Mouse (Mus musculus): ENCODE measurements around the gene Prickle2.

The Prickle2 gene

GRCm38 (mm10) chr6:92665530-92665989 is 40.4 kb downstream of the Prickle2 start:
- peak; percentile 63 to 80 for DNase-seq

GRCm38 (mm10) chr6:92663885-92664284 is 42.1 kb downstream of the Prickle2 start:
- no peak for DNase-seq

- DNase-seq, result no peak
Measured at GRCm38 (mm10) chr6:92663433-92663832, 42.5 kb downstream of the Prickle2 start.

GRCm38 (mm10) chr6:92649063-92649462 is 56.9 kb downstream of the Prickle2 start:
- no peak for DNase-seq

GRCm38 (mm10) chr6:92648571-92648970 is 57.4 kb downstream of the Prickle2 start:
- DNase-seq, result no peak

GRCm38 (mm10) chr6:92642929-92643328 is 63.0 kb downstream of the Prickle2 start:
- peak; percentile 38 to 45 for DNase-seq

GRCm38 (mm10) chr6:92641956-92642355 is 64.0 kb downstream of the Prickle2 start:
- no peak for DNase-seq

GRCm38 (mm10) chr6:92640896-92641295 is 65.1 kb downstream of the Prickle2 start:
- DNase-seq, result no peak

- DNase-seq, result no peak
Measured at GRCm38 (mm10) chr6:92636431-92636830, 69.5 kb downstream of the Prickle2 start.

GRCm38 (mm10) chr6:92634876-92635468 is 71.0 kb downstream of the Prickle2 start:
- no peak for DNase-seq

- no peak for DNase-seq
Measured at GRCm38 (mm10) chr6:92630991-92631390, 75.0 kb downstream of the Prickle2 start.

GRCm38 (mm10) chr6:92627711-92628110 is 78.2 kb downstream of the Prickle2 start:
- DNase-seq, result no peak

- no peak for DNase-seq
Measured at GRCm38 (mm10) chr6:92627048-92627617, 78.8 kb downstream of the Prickle2 start.

- DNase-seq, result peak; percentile 9 to 13
Measured at GRCm38 (mm10) chr6:92625923-92626322, 80.0 kb downstream of the Prickle2 start.

GRCm38 (mm10) chr6:92624306-92624705 is 81.6 kb downstream of the Prickle2 start:
- no peak for DNase-seq

- no peak for DNase-seq
Measured at GRCm38 (mm10) chr6:92617183-92617582, 88.8 kb downstream of the Prickle2 start.

GRCm38 (mm10) chr6:92614771-92615170 is 91.2 kb downstream of the Prickle2 start:
- DNase-seq, result no peak

GRCm38 (mm10) chr6:92612151-92612769 is 93.7 kb downstream of the Prickle2 start:
- no peak for DNase-seq

GRCm38 (mm10) chr6:92609682-92610235 is 96.2 kb downstream of the Prickle2 start:
- DNase-seq, result no peak

GRCm38 (mm10) chr6:92609078-92609477 is 96.9 kb downstream of the Prickle2 start:
- no peak for DNase-seq

GRCm38 (mm10) chr6:92605156-92605555 is 100.8 kb downstream of the Prickle2 start:
- DNase-seq, result no peak

- no peak for DNase-seq
Measured at GRCm38 (mm10) chr6:92596340-92596739, 109.6 kb downstream of the Prickle2 start.

- no peak for DNase-seq
Measured at GRCm38 (mm10) chr6:92589381-92590065, 116.4 kb downstream of the Prickle2 start.
